Comparison of ENCODE assay signal across 23 mouse cellular contexts in genomic region chr11:101776846-101777245, GRCm38 (mm10). TPM values are rescaled to one million over a fixed set of nuclear protein-coding genes. Genes with fewer than 3 reads are reported as not detected.
DNase-seq lines count a peak whose midpoint lies in the region; ATAC-seq and TF ChIP-seq lines count a peak whose summit lies in the region.
"Had no signal": no experiment of that assay in that cellular context is flagged by ENCODE, and none has a peak within 500 bp of the region (broad histone marks: within the 10 kb centered on the region; RNA-seq: fewer than 3 reads in every experiment).

No protein-coding gene starts in this region.

- ATAC-seq in megakaryocyte, adult 5-6 weeks (ENCODE audit: poor library complexity, severe bottlenecking): no peak
- ATAC-seq: CD4-positive, CD25-positive, alpha-beta regulatory T cell, adult 4 months; forebrain, embryonic 13.5 days; forebrain, embryonic 15.5 days; forebrain, postnatal 0 days; Patski had no signal

- peaks cover 20% of the 10 kb centered on the region; the same call in 1 of the 2 replicates for H3K27me3 ChIP-seq in E14TG2a.4 (ENCODE audit: insufficient read depth, low read length)
- H3K27me3 ChIP-seq: Patski had no signal

- no peak for TF ChIP-seq CTCF in E14TG2a.4 (conservative IDR thresholded peaks at IDR 0.05; ENCODE audit: low read length)

- peak overlapping the region; percentile 24; the same call in 1 of the 2 replicates for H3K4me3 ChIP-seq in E14TG2a.4 (replicated peaks; ENCODE audit: low read length)
- H3K4me3 ChIP-seq: embryonic facial prominence, embryonic 10.5 days; embryonic facial prominence, embryonic 12.5 days; forebrain, embryonic 13.5 days; forebrain, embryonic 15.5 days had no signal

- peaks cover 91% of the 10 kb centered on the region for H3K4me1 ChIP-seq in E14TG2a.4 (replicated peaks; ENCODE audit: low read depth, low read length)

- DNase-seq in 3134 (ENCODE audit: extremely low read depth, insufficient read length, low spot score) (peak; percentile 39), 416B (ENCODE audit: low read depth) (peak; percentile 51), R1 (ENCODE audit: low read depth, low spot score) (peak; percentile 32)
- DNase-seq in layer of hippocampus, postnatal 25 days (ENCODE audit: extremely low spot score in 1 of 2, low spot score in 1 of 2): no peak
- no peak for DNase-seq in ovary, adult 18-20 months (ENCODE audit: low spot score)
- DNase-seq: adrenal gland, adult 2 months; adrenal gland, postnatal 10 days; adrenal gland, postnatal 25 days; cerebellum, adult 11-12 months; cerebellum, adult 2 months; cerebellum, adult 9-10 months; cerebellum, postnatal 10 days; cerebellum, postnatal 25 days; forebrain, postnatal 0 days had no signal

- H3K9me3 ChIP-seq in E14TG2a.4 (ENCODE audit: low read length): no peaks in the 10 kb centered on the region
- H3K9me3 ChIP-seq: embryonic facial prominence, embryonic 10.5 days; embryonic facial prominence, embryonic 12.5 days; forebrain, embryonic 13.5 days; forebrain, embryonic 15.5 days; G1E had no signal

- peaks cover 69% of the 10 kb centered on the region for H3K36me3 ChIP-seq in E14TG2a.4 (ENCODE audit: insufficient read depth, low read length)
- H3K36me3 ChIP-seq: embryonic facial prominence, embryonic 12.5 days; forebrain, embryonic 15.5 days; G1E had no signal

RNA-seq across cellular contexts. Expression of gene Etv4, which starts 8.3 kb away (rescaled TPM):
- 10 to 100 TPM; 14.9 to 18.3 TPM for total RNA-seq in layer of hippocampus, postnatal 25 days (2021)
- not detected in 2 replicates for total RNA-seq in megakaryocyte, adult 5-6 weeks (2015)
- total RNA-seq in megakaryocyte, adult 5-6 weeks (2017): not detected in 2 replicates

RNA-seq across cellular contexts. Expression of gene Dhx8, which starts 44.1 kb away (rescaled TPM):
- total RNA-seq in layer of hippocampus, postnatal 25 days (2021): 10 to 100 TPM; 34.3 to 37.2 TPM
- total RNA-seq in megakaryocyte, adult 5-6 weeks (2015): 18.5 and 18.8 TPM in 2 replicates
- total RNA-seq in megakaryocyte, adult 5-6 weeks (2017): 36.9 and 39.1 TPM in 2 replicates

Comparison
In these comparisons a context has a peak if more than half of its experiments do, and no peak if none do; other contexts are left out.
1. DNase-seq: peak in 3134 (single experiment), 416B (single experiment) and R1 (single experiment); none in layer of hippocampus, postnatal 25 days (0 of 2) and ovary, adult 18-20 months (single experiment).
2. RNA of gene Etv4, which starts 8.3 kb away (total RNA-seq): 14.9 to 18.3 TPM in layer of hippocampus, postnatal 25 days; not detected in megakaryocyte, adult 5-6 weeks; every median in the first group is over 10 times any median in the second.